18 mouse cellular contexts compared by ENCODE assay signal in genomic region chr9:116809260-116809659, GRCm38 (mm10).
DNase-seq lines count a peak whose midpoint lies in the region; ATAC-seq and TF ChIP-seq lines count a peak whose summit lies in the region.
"Had no signal": no experiment of that assay in that cellular context is flagged by ENCODE, and none has a peak within 500 bp of the region (broad histone marks: within the 10 kb centered on the region; RNA-seq: fewer than 3 reads in every experiment).

No protein-coding gene starts in this region.

- no peaks in the 10 kb centered on the region for H3K9me3 ChIP-seq in limb, embryonic 10.5 days (replicated peaks)
- no peaks in the 10 kb centered on the region for H3K9me3 ChIP-seq in midbrain, embryonic 15.5 days
- H3K9me3 ChIP-seq: midbrain, embryonic 10.5 days had no signal

- TF ChIP-seq POLR2A in kidney, adult 2 months (IDR thresholded peaks at IDR 0.05; ENCODE audit: low read depth, low read length) = no peak

- no peak for ATAC-seq in midbrain, embryonic 15.5 days (replicated peaks)
- ATAC-seq: CD4-positive, CD25-positive, alpha-beta regulatory T cell, adult 4 months; liver, postnatal 0 days had no signal

- no peaks in the 10 kb centered on the region for H3K36me3 ChIP-seq in kidney, adult 2 months (ENCODE audit: control insufficient read depth, insufficient read depth, low read length)
- H3K36me3 ChIP-seq in limb, embryonic 10.5 days = no peaks in the 10 kb centered on the region
- no peaks in the 10 kb centered on the region for H3K36me3 ChIP-seq in midbrain, embryonic 15.5 days (replicated peaks)
- H3K36me3 ChIP-seq: midbrain, embryonic 10.5 days had no signal

- DNase-seq in kidney, adult 2 months = no peak
- no peak for DNase-seq in kidney, adult 11 months
- DNase-seq in 3T3-L1 (ENCODE audit: low read depth, low spot score) (peak; percentile 39), NIH3T3 (ENCODE audit: low read depth) (peak; percentile 13)
- no peak for DNase-seq in limb, embryonic 10.5 days (ENCODE audit: low spot score)
- no peak for DNase-seq in frontal cortex, adult 2 months (ENCODE audit: extremely low spot score in 1 of 2, low spot score in 1 of 2)
- DNase-seq: adrenal gland, postnatal 36 days; cerebellum, adult 9-10 months; gastrocnemius, postnatal 36 days; kidney, postnatal 36 days; liver, postnatal 0 days; lung, postnatal 36 days; right cerebral cortex, postnatal 4 days; thymus, postnatal 25 days had no signal

- no peaks in the 10 kb centered on the region for H3K4me1 ChIP-seq in kidney, adult 2 months (ENCODE audit: control insufficient read depth, insufficient read depth, low read length)
- H3K4me1 ChIP-seq in limb, embryonic 10.5 days = peaks cover 52% of the 10 kb centered on the region
- H3K4me1 ChIP-seq in midbrain, embryonic 15.5 days = peaks cover 18% of the 10 kb centered on the region

- no peak overlapping the region for H3K4me3 ChIP-seq in kidney, adult 2 months (ENCODE audit: insufficient read depth, low read depth, low read length)
- no peak overlapping the region for H3K4me3 ChIP-seq in limb, embryonic 10.5 days
- H3K4me3 ChIP-seq in midbrain, embryonic 15.5 days = no peak overlapping the region
- H3K4me3 ChIP-seq: midbrain, embryonic 10.5 days had no signal

- no peaks in the 10 kb centered on the region for H3K27me3 ChIP-seq in kidney, adult 2 months (replicated peaks; ENCODE audit: control insufficient read depth, insufficient read depth, low read length)
- no peaks in the 10 kb centered on the region for H3K27me3 ChIP-seq in limb, embryonic 10.5 days (ENCODE audit: low read depth, poor library complexity, severe bottlenecking)
- H3K27me3 ChIP-seq in midbrain, embryonic 15.5 days (replicated peaks) = no peaks in the 10 kb centered on the region

- H3K4me2 ChIP-seq in midbrain, embryonic 15.5 days = no peak overlapping the region

- WGBS in kidney, adult 2 months = 81% methylated on average over 5 of the region's 5 CpGs
- 78% methylated on average over 5 of the region's 5 CpGs for WGBS in limb, embryonic 10.5 days
- 80% methylated on average over 5 of the region's 5 CpGs for WGBS in midbrain, embryonic 15.5 days

- no peak overlapping the region for H3K9ac ChIP-seq in midbrain, embryonic 15.5 days
- H3K9ac ChIP-seq: liver, postnatal 0 days had no signal

- H3K27ac ChIP-seq in kidney, adult 2 months (ENCODE audit: insufficient read depth, low read depth, low read length) = 0 out of 2 replicates have a peak overlapping the region, but pooled peaks have one; percentile 10
- peak overlapping the region; percentile 42; the same call in 1 of the 2 replicates for H3K27ac ChIP-seq in limb, embryonic 10.5 days
- no peak overlapping the region for H3K27ac ChIP-seq in midbrain, embryonic 15.5 days
- H3K27ac ChIP-seq: midbrain, embryonic 10.5 days; stomach, postnatal 0 days had no signal

- no peak for TF ChIP-seq CTCF in kidney, adult 2 months (conservative IDR thresholded peaks at IDR 0.05; ENCODE audit: insufficient read depth, insufficient read length, low read depth, low read length)

Comparison
In these comparisons a context has a peak if more than half of its experiments do, and no peak if none do; other contexts are left out.
1. DNase-seq: peak in 3T3-L1 (single experiment) and NIH3T3 (single experiment); none in kidney, adult 2 months (single experiment), kidney, adult 11 months (single experiment), limb, embryonic 10.5 days (single experiment) and frontal cortex, adult 2 months (0 of 2).